Mouse (Mus musculus): ENCODE measurements at regions not wholly inside any gene's neighbourhood (a gene's known extent, or its start where the extent isn't known, plus 50 kb on each side); places are given as distances from the start of the nearest gene placed in this dataset.

- no peak for TF ChIP-seq CTCF (conservative IDR thresholded peaks at IDR 0.05)
- no peak for DNase-seq (ENCODE audit: low spot score in 2 of 2)
- Histone ChIP-seq H3K4me3 (no peak overlapping the region), H3K27ac (no peak overlapping the region)
Observed at GRCm38 (mm10) chr5:47693478-47693877, 289.5 kb upstream of the Slit2 start.

- no peak for TF ChIP-seq CTCF (conservative IDR thresholded peaks at IDR 0.05)
- Histone ChIP-seq H3K27ac (no peak overlapping the region), H3K4me3 (no peak overlapping the region)
- DNase-seq (ENCODE audit: low spot score in 2 of 2): no peak
Observed at GRCm38 (mm10) chr5:47693921-47694320, 289.0 kb upstream of the Slit2 start.

GRCm38 (mm10) chr5:47694630-47695029 lies 288.3 kb upstream of the Slit2 start:
- no peak for DNase-seq (ENCODE audit: low spot score in 2 of 2)
- H3K4me3 ChIP-seq: no peak overlapping the region
- no peak overlapping the region for H3K27ac ChIP-seq
- no peak for TF ChIP-seq CTCF (conservative IDR thresholded peaks at IDR 0.05)

GRCm38 (mm10) chr5:47711553-47711952 lies 271.4 kb upstream of the Slit2 start:
- no peak for DNase-seq (ENCODE audit: low spot score in 2 of 2)
- no peak overlapping the region for H3K4me3 ChIP-seq
- no peak overlapping the region for H3K27ac ChIP-seq
- TF ChIP-seq CTCF (conservative IDR thresholded peaks at IDR 0.05): no peak

GRCm38 (mm10) chr5:47714333-47714732 lies 268.6 kb upstream of the Slit2 start:
- DNase-seq (ENCODE audit: low spot score in 2 of 2): no peak
- no peak overlapping the region for H3K27ac ChIP-seq
- H3K4me3 ChIP-seq: no peak overlapping the region
- TF ChIP-seq CTCF (conservative IDR thresholded peaks at IDR 0.05): no peak

GRCm38 (mm10) chr5:47724911-47725310 lies 258.0 kb upstream of the Slit2 start:
- H3K4me3 ChIP-seq: no peak overlapping the region
- no peak for TF ChIP-seq CTCF (conservative IDR thresholded peaks at IDR 0.05)
- H3K27ac ChIP-seq: no peak overlapping the region
- DNase-seq (ENCODE audit: low spot score in 2 of 2): no peak

GRCm38 (mm10) chr5:47742727-47743126 lies 240.2 kb upstream of the Slit2 start:
- no peak for TF ChIP-seq CTCF (conservative IDR thresholded peaks at IDR 0.05)
- no peak for DNase-seq (ENCODE audit: low spot score in 2 of 2)
- Histone ChIP-seq H3K27ac (no peak overlapping the region), H3K4me3 (no peak overlapping the region)

- TF ChIP-seq CTCF (conservative IDR thresholded peaks at IDR 0.05): no peak
- Histone ChIP-seq H3K4me3 (no peak overlapping the region), H3K27ac (no peak overlapping the region)
- no peak for DNase-seq (ENCODE audit: low spot score in 2 of 2)
Observed at GRCm38 (mm10) chr5:47745177-47745576, 237.8 kb upstream of the Slit2 start.

GRCm38 (mm10) chr5:47751907-47752306 lies 231.0 kb upstream of the Slit2 start:
- no peak overlapping the region for H3K4me3 ChIP-seq
- H3K27ac ChIP-seq: no peak overlapping the region
- no peak for DNase-seq (ENCODE audit: low spot score in 2 of 2)
- TF ChIP-seq CTCF (conservative IDR thresholded peaks at IDR 0.05): no peak

- Histone ChIP-seq H3K27ac (no peak overlapping the region), H3K4me3 (no peak overlapping the region)
- no peak for DNase-seq (ENCODE audit: low spot score in 2 of 2)
- no peak for TF ChIP-seq CTCF (conservative IDR thresholded peaks at IDR 0.05)
Observed at GRCm38 (mm10) chr5:47772642-47773353, 210.1 kb upstream of the Slit2 start.

GRCm38 (mm10) chr5:47773354-47773743 lies 209.6 kb upstream of the Slit2 start:
- H3K4me3 ChIP-seq: no peak overlapping the region
- no peak for TF ChIP-seq CTCF (conservative IDR thresholded peaks at IDR 0.05)
- H3K27ac ChIP-seq: no peak overlapping the region
- no peak for DNase-seq (ENCODE audit: low spot score in 2 of 2)

GRCm38 (mm10) chr5:47780861-47781260 lies 202.1 kb upstream of the Slit2 start:
- H3K4me3 ChIP-seq: no peak overlapping the region
- DNase-seq (ENCODE audit: low spot score in 2 of 2): no peak
- H3K27ac ChIP-seq: no peak overlapping the region
- TF ChIP-seq CTCF (conservative IDR thresholded peaks at IDR 0.05): no peak

GRCm38 (mm10) chr5:47781608-47782007 lies 201.3 kb upstream of the Slit2 start:
- Histone ChIP-seq H3K4me3 (no peak overlapping the region), H3K27ac (no peak overlapping the region)
- no peak for TF ChIP-seq CTCF (conservative IDR thresholded peaks at IDR 0.05)
- DNase-seq (ENCODE audit: low spot score in 2 of 2): no peak

- no peak overlapping the region for H3K27ac ChIP-seq
- no peak for TF ChIP-seq CTCF (conservative IDR thresholded peaks at IDR 0.05)
- no peak for DNase-seq (ENCODE audit: low spot score in 2 of 2)
Observed at GRCm38 (mm10) chr5:47794639-47795272, 188.2 kb upstream of the Slit2 start.

More at GRCm38 (mm10) chr5:47794639-47795272, 188.2 kb upstream of the Slit2 start:
- H3K4me3 ChIP-seq: no peak overlapping the region

All from layer of hippocampus, adult 2 months (tissue).